ENCODE assay signal across 1 mouse cellular context in the genomic region with DNA sequence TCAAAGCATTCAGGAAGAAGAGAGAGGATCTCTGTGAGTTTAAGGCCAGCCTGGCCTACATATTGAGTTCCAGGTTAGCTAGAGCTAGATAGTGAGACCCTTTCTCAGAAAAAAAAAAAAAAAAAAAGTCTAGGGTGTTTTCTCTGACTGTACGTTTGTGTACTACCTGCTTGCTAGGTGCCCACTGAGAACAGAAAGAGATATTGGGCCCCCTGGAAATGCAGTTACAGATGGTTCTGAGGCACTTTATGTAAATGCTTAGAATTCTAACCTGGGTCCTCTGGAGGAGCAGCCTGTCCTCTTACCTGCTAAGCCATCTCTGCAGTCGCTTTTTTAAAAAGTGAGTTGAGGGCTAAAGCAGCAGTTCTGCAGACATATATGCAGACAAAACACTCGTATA.
TF ChIP-seq lines count a peak whose summit lies in the region.

No protein-coding gene starts in this region.

TF ChIP-seq in myocyte, 11 proteins besides CTCF, POLR2A, EP300 and RAD21 (continued from another document):
- TF ChIP-seq E2F4 (IDR thresholded peaks at IDR 0.05; ENCODE audit: insufficient read depth) (no peak), POLR2AphosphoS2 (IDR thresholded peaks at IDR 0.05; ENCODE audit: insufficient read length, low read depth) (no peak), SRF (IDR thresholded peaks at IDR 0.05; ENCODE audit: control insufficient read depth, insufficient read length, low read depth) (no peak), MAX (IDR thresholded peaks at IDR 0.05; ENCODE audit: low read depth) (no peak), TCF12 (IDR thresholded peaks at IDR 0.05; ENCODE audit: insufficient read depth, poor library complexity, severe bottlenecking) (no peak), TCF3 (IDR thresholded peaks at IDR 0.05; ENCODE audit: insufficient read length, low read depth) (no peak), REST (IDR thresholded peaks at IDR 0.05; ENCODE audit: insufficient read depth, insufficient read length) (no peak), MYOG (IDR thresholded peaks at IDR 0.05; ENCODE audit: control insufficient read depth in 1 of 3, insufficient read depth in 1 of 3, insufficient read length in 2 of 3, low read depth in 2 of 3) (no peak), USF1 (IDR thresholded peaks at IDR 0.05; ENCODE audit: low read depth) (no peak), MYOD1 (IDR thresholded peaks at IDR 0.05; ENCODE audit: control insufficient read depth in 1 of 3, insufficient read length in 2 of 3, low read depth in 2 of 3) (no peak)
